Mouse (Mus musculus) macrophage (primary cell): ENCODE data around the gene Chsy1. TPM values are rescaled to one million over a fixed set of nuclear protein-coding genes. Genes with fewer than 3 reads are reported as not detected.
A peak's percentile ranks its signal among the peaks of the same experiment; 100 is the strongest.

Experiments used
- H3K27ac ChIP-seq: fragments of 350-480 bp; formaldehyde crosslinking; 2 replicates; pipeline ENCODE4 v1.9.0; 2021
- H3K36me3 ChIP-seq: fragments of 350-480 bp; formaldehyde crosslinking; 2 replicates; pipeline ENCODE4 v1.9.0; 2021; ENCODE audit errors: inconsistent target
- H3K4me3 ChIP-seq: fragments of 350-480 bp; formaldehyde crosslinking; 2 replicates; pipeline ENCODE4 v1.9.0; 2021; ENCODE audit errors: inconsistent target
- H3K79me2 ChIP-seq: fragments of 350-480 bp; formaldehyde crosslinking; 2 replicates; pipeline ENCODE4 v1.9.0; 2021; ENCODE audit errors: inconsistent target
- WGBS: methylation state at CpG from one replicate; pipeline ENCODE4 v1.1.7; 2026; ENCODE audit warnings: inconsistent platforms; ENCODE audit not compliant: missing documents; 5-methylcytosine and 5-hydroxymethylcytosine counted together
- polyA plus RNA-seq: library from polyadenylated mRNA; stranded (reverse); fragments of 250-400 nt; gene quantifications from 3 replicates; pipeline ENCODE4 v1.2.4, GENCODE M21; 2018; ENCODE audit warnings: inconsistent platforms

Gene Chsy1
- polyA plus RNA-seq, 1 experiment from 2014 or later, result 4.8 TPM

- no peak overlapping the region for H3K27ac ChIP-seq
- 21% methylated on average over 7 of the region's 7 CpGs for WGBS
- H3K4me3 ChIP-seq, result no peak overlapping the region
- peaks cover 83% of the 10 kb centered on the region for H3K79me2 ChIP-seq
- H3K36me3 ChIP-seq, result no peaks in the 10 kb centered on the region
Measured at GRCm38 (mm10) chr7:66118796-66119195, 9.5 kb downstream of the Chsy1 start.

- 82% methylated on average over 1 of the region's 1 CpGs for WGBS
- Histone ChIP-seq H3K79me2 (peaks cover 79% of the 10 kb centered on the region), H3K4me3 (no peak overlapping the region), H3K36me3 (no peaks in the 10 kb centered on the region), H3K27ac (no peak overlapping the region)
Measured at GRCm38 (mm10) chr7:66120139-66120538, 10.8 kb downstream of the Chsy1 start.

- Histone ChIP-seq H3K79me2 (peaks cover 72% of the 10 kb centered on the region), H3K36me3 (no peaks in the 10 kb centered on the region), H3K4me3 (no peak overlapping the region), H3K27ac (0 out of 2 replicates have a peak overlapping the region, but pooled peaks have one; percentile 5)
- WGBS, result under 1% methylated on average over 7 of the region's 7 CpGs
Measured at GRCm38 (mm10) chr7:66120702-66121396, 11.5 kb downstream of the Chsy1 start.

- WGBS, result 47% methylated on average over 11 of the region's 11 CpGs
Measured at GRCm38 (mm10) chr7:66124551-66124968, 15.2 kb downstream of the Chsy1 start.

GRCm38 (mm10) chr7:66125368-66125767 is 16.1 kb downstream of the Chsy1 start:
- 9% methylated on average over 14 of the region's 14 CpGs for WGBS
- H3K36me3 ChIP-seq, result no peaks in the 10 kb centered on the region
- no peak overlapping the region for H3K4me3 ChIP-seq
- H3K27ac ChIP-seq, result no peak overlapping the region
- peaks cover 77% of the 10 kb centered on the region for H3K79me2 ChIP-seq

More at GRCm38 (mm10) chr7:66124551-66124968, 15.2 kb downstream of the Chsy1 start:
- Histone ChIP-seq H3K79me2 (peaks cover 77% of the 10 kb centered on the region), H3K4me3 (no peak overlapping the region), H3K36me3 (no peaks in the 10 kb centered on the region), H3K27ac (no peak overlapping the region)

- 100% methylated on average over 4 of the region's 4 CpGs for WGBS
- no peaks in the 10 kb centered on the region for H3K36me3 ChIP-seq
- no peak overlapping the region for H3K27ac ChIP-seq
- no peak overlapping the region for H3K4me3 ChIP-seq
- H3K79me2 ChIP-seq, result peaks cover 82% of the 10 kb centered on the region
Measured at GRCm38 (mm10) chr7:66127951-66128645, 18.8 kb downstream of the Chsy1 start.

GRCm38 (mm10) chr7:66128857-66129256 is 19.5 kb downstream of the Chsy1 start:
- Histone ChIP-seq H3K79me2 (peaks cover 74% of the 10 kb centered on the region), H3K4me3 (no peak overlapping the region), H3K36me3 (no peaks in the 10 kb centered on the region), H3K27ac (no peak overlapping the region)
- 67% methylated on average over 3 of the region's 3 CpGs for WGBS

GRCm38 (mm10) chr7:66130296-66130695 is 21.0 kb downstream of the Chsy1 start:
- peaks cover 81% of the 10 kb centered on the region for H3K79me2 ChIP-seq
- H3K36me3 ChIP-seq, result no peaks in the 10 kb centered on the region
- WGBS, result 83% methylated on average over 2 of the region's 2 CpGs
- no peak overlapping the region for H3K27ac ChIP-seq
- no peak overlapping the region for H3K4me3 ChIP-seq

GRCm38 (mm10) chr7:66131776-66132421 is 22.6 kb downstream of the Chsy1 start:
- Histone ChIP-seq H3K27ac (no peak overlapping the region), H3K36me3 (no peaks in the 10 kb centered on the region), H3K4me3 (no peak overlapping the region), H3K79me2 (peaks cover 79% of the 10 kb centered on the region)
- 90% methylated on average over 4 of the region's 4 CpGs for WGBS

- Histone ChIP-seq H3K4me3 (no peak overlapping the region), H3K36me3 (no peaks in the 10 kb centered on the region), H3K79me2 (peaks cover 79% of the 10 kb centered on the region), H3K27ac (no peak overlapping the region)
- WGBS, result 28% methylated on average over 3 of the region's 3 CpGs
Measured at GRCm38 (mm10) chr7:66134154-66134553, 24.8 kb downstream of the Chsy1 start.

GRCm38 (mm10) chr7:66135644-66136043 is 26.3 kb downstream of the Chsy1 start:
- no peak overlapping the region for H3K4me3 ChIP-seq
- peak overlapping the region; percentile 75 for H3K27ac ChIP-seq
- no peaks in the 10 kb centered on the region for H3K36me3 ChIP-seq
- peaks cover 75% of the 10 kb centered on the region for H3K79me2 ChIP-seq
- 27% methylated on average over 3 of the region's 3 CpGs for WGBS

GRCm38 (mm10) chr7:66136187-66136586 is 26.9 kb downstream of the Chsy1 start:
- H3K36me3 ChIP-seq, result no peaks in the 10 kb centered on the region
- no peak overlapping the region for H3K4me3 ChIP-seq
- peaks cover 75% of the 10 kb centered on the region for H3K79me2 ChIP-seq
- H3K27ac ChIP-seq, result peak overlapping the region; percentile 75

GRCm38 (mm10) chr7:66137309-66137708 is 28.0 kb downstream of the Chsy1 start:
- H3K4me3 ChIP-seq, result no peak overlapping the region

GRCm38 (mm10) chr7:66138301-66138700 is 29.0 kb downstream of the Chsy1 start:
- Histone ChIP-seq H3K27ac (no peak overlapping the region), H3K36me3 (no peaks in the 10 kb centered on the region), H3K4me3 (no peak overlapping the region), H3K79me2 (peaks cover 81% of the 10 kb centered on the region)
- 54% methylated on average over 1 of the region's 4 CpGs for WGBS

More at GRCm38 (mm10) chr7:66137309-66137708, 28.0 kb downstream of the Chsy1 start:
- Histone ChIP-seq H3K27ac (no peak overlapping the region), H3K79me2 (peaks cover 77% of the 10 kb centered on the region), H3K36me3 (no peaks in the 10 kb centered on the region)
- 81% methylated on average over 4 of the region's 4 CpGs for WGBS

GRCm38 (mm10) chr7:66138878-66139277 is 29.6 kb downstream of the Chsy1 start:
- WGBS, result 94% methylated on average over 5 of the region's 5 CpGs
- Histone ChIP-seq H3K36me3 (no peaks in the 10 kb centered on the region), H3K27ac (no peak overlapping the region), H3K79me2 (peaks cover 86% of the 10 kb centered on the region), H3K4me3 (no peak overlapping the region)
